Mouse (Mus musculus) cerebellum, postnatal 4 days (tissue): Measurements from ENCODE around the gene Dennd4a.

Source experiments
- DNase-seq, 2 experiments: peaks; one replicate each; pipeline ENCODE4 v3.0.0; 2022; ENCODE audit warnings: low spot score in 2 of 2, mixed read lengths in 1 of 2

Gene Dennd4a

GRCm38 (mm10) chr9:64957276-64957675 lies 146.1 kb downstream of the Dennd4a start:
- DNase-seq, result no peak

GRCm38 (mm10) chr9:64960117-64960977 lies 149.2 kb downstream of the Dennd4a start, which contains the start of gene Ints14:
Gene Ints14, plus strand, starts transcription at chr9:64960905.
- peak; percentile 95 to 98 for DNase-seq

- no peak for DNase-seq
Measured at GRCm38 (mm10) chr9:64960978-64961320, 149.8 kb downstream of the Dennd4a start.
